Mouse (Mus musculus): ENCODE results near the gene Oas3. TPM values are rescaled to one million over a fixed set of nuclear protein-coding genes. Genes with fewer than 3 reads are reported as not detected.

The Oas3 gene
- polyA plus RNA-seq, 1 experiment from 2014 or later: 0.47 TPM

DNA sequence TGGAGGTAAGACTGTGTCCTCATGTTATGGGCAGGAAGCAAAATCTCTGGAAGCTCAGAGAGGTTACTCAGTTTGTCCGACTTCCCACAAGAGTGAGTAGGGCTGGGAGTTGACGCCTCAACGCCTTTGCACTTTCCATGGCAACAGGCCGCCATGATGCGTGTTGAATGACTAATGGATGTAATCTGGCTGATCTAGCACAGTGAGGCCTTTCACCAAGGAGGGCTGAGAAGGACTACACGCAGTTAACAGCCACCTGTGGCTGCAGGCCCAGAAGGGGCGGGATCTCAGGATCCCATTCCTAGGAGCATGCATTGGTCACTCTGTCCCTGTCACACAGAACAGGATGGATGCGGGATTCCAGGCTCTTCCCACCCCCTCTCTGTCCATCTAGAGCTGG lies 64.7 kb downstream of the Oas3 start:
- Histone ChIP-seq H3K36me3 (no peaks in the 10 kb centered on the region), H3K4me2 (replicated peaks) (no peak overlapping the region), H3K4me1 (peaks cover 26% of the 10 kb centered on the region), H3K27ac (no peak overlapping the region), H3K9me3 (no peaks in the 10 kb centered on the region), H3K4me3 (no peak overlapping the region), H3K27me3 (replicated peaks) (peaks cover 74% of the 10 kb centered on the region), H3K9ac (no peak overlapping the region)
- 57% methylated on average over 8 of the region's 8 CpGs for WGBS
- ATAC-seq (ENCODE audit: low FRiP score, low read depth): no peak

DNA sequence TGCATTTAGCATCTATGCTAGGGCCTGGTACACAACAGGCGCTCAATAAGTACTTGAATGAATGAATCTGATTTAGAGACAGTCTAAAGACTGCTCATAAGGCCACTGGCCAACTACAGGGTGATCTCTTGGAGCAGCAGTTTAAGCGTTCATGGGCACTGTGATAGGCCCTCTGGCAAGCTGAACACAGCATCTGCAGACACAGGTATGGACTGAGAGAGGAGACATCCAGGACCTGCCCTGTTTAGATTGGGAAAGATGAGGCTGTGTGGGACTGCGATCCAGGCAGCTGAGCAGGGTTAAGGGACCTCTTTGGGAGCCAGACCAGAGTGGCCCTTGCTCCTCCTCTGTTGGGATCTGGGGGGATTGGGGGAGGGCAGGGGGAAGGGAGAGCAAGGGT lies 65.6 kb downstream of the Oas3 start, which contains the start of gene Dtx1:
Gene Dtx1, minus strand, starts transcription at position 101 of the 400 bp plus-strand sequence.
- Histone ChIP-seq H3K36me3 (no peaks in the 10 kb centered on the region), H3K4me3 (peak within 1 kb of the TSS; percentile 57), H3K9me3 (no peaks in the 10 kb centered on the region), H3K27me3 (replicated peaks) (peaks cover 78% of the 10 kb centered on the region), H3K4me2 (replicated peaks) (peak within 1 kb of the TSS; percentile 80), H3K4me1 (peaks cover 26% of the 10 kb centered on the region), H3K27ac (peak within 1 kb of the TSS; percentile 39), H3K9ac (peak within 1 kb of the TSS; percentile 80)
- WGBS: 32% methylated on average over 3 of the region's 3 CpGs
- ATAC-seq (ENCODE audit: low FRiP score, low read depth): no peak

DNA sequence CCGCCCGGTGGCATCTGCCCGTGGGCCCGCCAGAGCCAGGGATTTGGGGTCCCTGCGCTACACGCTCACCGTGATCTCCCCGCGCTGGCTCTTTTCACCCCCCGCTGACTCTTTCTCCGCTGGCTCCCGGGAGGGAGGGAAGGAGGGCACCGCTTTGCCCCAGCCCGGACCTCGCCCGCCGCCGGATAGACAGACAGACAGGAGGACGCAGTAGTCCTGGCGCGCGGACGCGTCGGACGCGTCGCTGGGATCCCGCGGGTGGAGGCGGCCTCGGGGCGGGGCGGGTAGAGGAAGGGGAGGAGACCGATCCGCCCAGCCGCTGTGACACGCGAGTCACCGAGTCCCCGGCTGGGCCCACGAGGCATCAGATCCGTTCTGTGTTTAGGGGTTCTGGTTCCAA lies 66.0 kb downstream of the Oas3 start:
- Histone ChIP-seq H3K9me3 (no peaks in the 10 kb centered on the region), H3K9ac (peak overlapping the region; percentile 80), H3K27ac (peak overlapping the region; percentile 39; the same call in 1 of the 2 replicates), H3K4me3 (peak overlapping the region; percentile 57), H3K4me2 (replicated peaks) (peak overlapping the region; percentile 80), H3K27me3 (replicated peaks) (peaks cover 78% of the 10 kb centered on the region), H3K4me1 (peaks cover 30% of the 10 kb centered on the region), H3K36me3 (no peaks in the 10 kb centered on the region)
- no peak for ATAC-seq (ENCODE audit: low FRiP score, low read depth)
- 2% methylated on average over 43 of the region's 43 CpGs for WGBS

DNA sequence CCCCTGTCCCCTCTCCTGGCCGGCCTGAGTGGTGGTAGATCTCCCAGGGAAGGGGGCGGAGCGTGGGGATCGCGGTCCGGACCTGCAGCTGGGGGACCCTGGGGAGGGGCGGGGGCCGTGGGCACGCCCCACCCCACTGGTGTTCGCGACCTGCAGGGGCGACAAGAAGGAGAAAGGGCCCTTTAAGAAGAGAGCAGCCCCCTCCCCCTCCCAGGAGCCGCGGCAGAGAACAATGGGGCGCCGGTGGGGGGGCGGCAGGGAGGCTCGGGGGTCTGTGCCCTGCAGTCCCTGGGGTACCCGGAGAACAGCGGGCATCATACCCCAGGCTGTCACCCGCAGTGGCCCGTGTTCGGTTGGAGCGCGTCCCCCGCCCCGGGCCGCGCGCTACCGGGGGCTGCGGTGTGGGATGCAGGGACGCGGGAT lies 66.6 kb downstream of the Oas3 start:
- Histone ChIP-seq H3K4me3 (peak overlapping the region; percentile 57), H3K9me3 (no peaks in the 10 kb centered on the region), H3K36me3 (no peaks in the 10 kb centered on the region), H3K4me2 (replicated peaks) (peak overlapping the region; percentile 80), H3K27ac (peak overlapping the region; percentile 39), H3K9ac (peak overlapping the region; percentile 80), H3K27me3 (replicated peaks) (peaks cover 78% of the 10 kb centered on the region), H3K4me1 (peaks cover 32% of the 10 kb centered on the region)
- WGBS: under 1% methylated on average over 34 of the region's 34 CpGs
- 0 out of 2 replicates have a peak, but pooled peaks have one; percentile 23 for ATAC-seq (ENCODE audit: low FRiP score, low read depth)

DNA sequence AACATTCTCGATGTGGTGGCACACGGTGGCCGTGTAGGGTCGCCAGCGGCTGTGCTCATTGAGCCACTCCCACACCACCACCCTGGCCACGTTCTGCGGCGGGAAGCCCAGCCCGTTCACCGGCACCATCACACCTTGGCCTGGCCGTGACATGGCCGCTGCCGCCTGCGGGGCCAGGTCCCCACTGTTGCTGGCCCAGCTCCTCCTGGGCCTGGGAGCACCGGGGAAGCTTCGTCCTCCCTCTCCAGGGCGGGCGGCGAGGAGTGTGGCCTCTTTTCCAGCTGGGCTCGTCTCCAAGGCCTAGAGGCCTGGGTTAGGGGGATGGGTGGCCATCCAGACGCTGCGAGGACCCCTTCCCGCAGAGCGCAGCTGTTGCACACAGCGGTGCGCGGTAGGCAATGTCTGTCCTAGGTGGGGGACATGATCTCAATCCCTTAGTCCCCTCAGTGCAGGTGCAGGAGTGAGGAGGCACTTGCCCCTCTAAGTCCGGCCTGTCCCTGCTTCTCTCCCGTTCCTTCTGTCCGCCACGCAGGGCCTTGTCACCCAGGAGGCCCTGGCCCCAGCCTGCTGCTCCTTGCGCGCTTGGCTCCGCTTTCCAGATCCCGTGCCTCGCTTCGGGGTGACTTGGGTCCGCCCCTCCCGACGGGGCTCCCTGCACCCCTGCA lies 67.2 kb downstream of the Oas3 start:
- Histone ChIP-seq H3K4me2 (replicated peaks) (peak overlapping the region; percentile 80), H3K27me3 (replicated peaks) (peaks cover 73% of the 10 kb centered on the region), H3K9me3 (no peaks in the 10 kb centered on the region), H3K4me1 (peaks cover 32% of the 10 kb centered on the region), H3K36me3 (no peaks in the 10 kb centered on the region), H3K9ac (peak overlapping the region; percentile 80), H3K4me3 (peak overlapping the region; percentile 57), H3K27ac (peak overlapping the region; percentile 39; the same call in 1 of the 2 replicates)
- peak; percentile 34; the same call in 1 of the 2 replicates for ATAC-seq (ENCODE audit: low FRiP score, low read depth)
- 3% methylated on average over 40 of the region's 40 CpGs for WGBS

DNA sequence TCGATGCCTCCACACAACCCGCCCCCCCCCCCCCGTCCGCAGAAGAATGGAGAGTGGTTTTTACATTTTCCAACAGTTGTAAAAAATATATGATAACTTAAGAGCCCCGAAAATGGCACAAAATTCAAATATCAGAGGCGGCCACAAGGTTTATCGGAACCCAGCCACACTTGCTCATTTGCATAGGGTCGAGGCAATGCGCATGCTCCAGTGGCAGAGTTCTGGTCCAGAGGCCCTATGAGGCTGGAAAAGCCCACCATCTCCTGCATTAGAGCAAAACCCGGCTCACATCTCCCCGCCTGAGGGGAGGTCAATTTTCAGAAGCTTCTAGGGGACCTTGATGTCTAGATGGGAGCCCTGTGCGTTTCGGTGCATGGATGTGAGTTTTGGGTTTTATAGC lies 70.5 kb downstream of the Oas3 start:
- Histone ChIP-seq H3K27ac (no peak overlapping the region), H3K9me3 (no peaks in the 10 kb centered on the region), H3K4me2 (replicated peaks) (peak overlapping the region; percentile 52), H3K4me1 (peaks cover 42% of the 10 kb centered on the region), H3K9ac (peak overlapping the region; percentile 26; the same call in 1 of the 2 replicates), H3K36me3 (no peaks in the 10 kb centered on the region), H3K4me3 (no peak overlapping the region), H3K27me3 (replicated peaks) (peaks cover 56% of the 10 kb centered on the region)
- WGBS: 33% methylated on average over 13 of the region's 13 CpGs
- no peak for ATAC-seq (ENCODE audit: low FRiP score, low read depth)

DNA sequence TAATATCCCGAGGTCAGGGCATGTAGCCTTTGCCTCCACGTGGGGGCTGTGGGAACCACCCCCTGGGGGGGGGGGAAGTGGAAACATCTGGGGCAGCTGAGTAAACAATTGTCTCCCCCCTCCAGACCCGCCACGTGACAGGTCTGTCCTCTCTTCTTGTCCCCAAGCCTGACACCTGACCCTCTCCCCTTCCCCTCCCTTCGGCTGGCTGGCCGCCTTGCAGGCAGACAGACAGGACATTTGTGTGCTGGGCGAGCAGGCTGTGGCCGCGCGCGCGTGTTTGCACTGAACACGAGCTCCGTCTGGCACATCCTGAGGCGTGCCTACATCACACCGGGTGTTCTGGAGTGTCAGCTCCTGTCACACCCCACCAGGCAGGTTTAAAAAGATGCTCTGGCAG lies 70.9 kb downstream of the Oas3 start:
- Histone ChIP-seq H3K9me3 (no peaks in the 10 kb centered on the region), H3K27me3 (replicated peaks) (peaks cover 52% of the 10 kb centered on the region), H3K4me3 (no peak overlapping the region), H3K4me1 (peaks cover 42% of the 10 kb centered on the region), H3K4me2 (replicated peaks) (peak overlapping the region; percentile 52), H3K27ac (no peak overlapping the region), H3K9ac (peak overlapping the region; percentile 26; the same call in 1 of the 2 replicates), H3K36me3 (no peaks in the 10 kb centered on the region)
- WGBS: 4% methylated on average over 16 of the region's 16 CpGs
- ATAC-seq (ENCODE audit: low FRiP score, low read depth): no peak

DNA sequence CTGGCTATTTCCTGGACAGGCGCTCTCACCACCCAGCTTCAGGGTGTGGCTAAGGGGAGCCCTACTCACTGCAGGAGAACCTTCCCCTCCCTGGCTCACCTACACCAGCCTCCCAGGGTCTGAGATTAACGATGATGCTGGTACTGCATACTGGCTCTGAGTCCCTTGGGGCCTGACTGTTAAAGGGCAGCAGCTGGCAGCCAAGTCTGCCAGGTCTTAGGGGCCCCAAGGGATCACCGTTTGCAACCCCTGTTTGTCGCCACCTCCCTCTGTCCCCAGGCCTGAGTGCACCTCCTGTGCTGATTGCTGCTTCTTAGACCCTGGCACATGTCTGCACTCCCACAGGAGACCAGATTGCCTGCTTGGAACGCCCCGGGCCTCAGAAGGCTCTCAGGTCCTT lies 73.0 kb downstream of the Oas3 start:
- ATAC-seq (ENCODE audit: low FRiP score, low read depth): no peak
- Histone ChIP-seq H3K27me3 (replicated peaks) (peaks cover 34% of the 10 kb centered on the region), H3K27ac (no peak overlapping the region), H3K4me1 (peaks cover 33% of the 10 kb centered on the region; the same call in 1 of the 2 replicates), H3K4me2 (replicated peaks) (no peak overlapping the region), H3K4me3 (no peak overlapping the region), H3K9ac (0 out of 2 replicates have a peak overlapping the region, but pooled peaks have one; percentile 9), H3K36me3 (no peaks in the 10 kb centered on the region), H3K9me3 (no peaks in the 10 kb centered on the region)
- 47% methylated on average over 6 of the region's 6 CpGs for WGBS

DNA sequence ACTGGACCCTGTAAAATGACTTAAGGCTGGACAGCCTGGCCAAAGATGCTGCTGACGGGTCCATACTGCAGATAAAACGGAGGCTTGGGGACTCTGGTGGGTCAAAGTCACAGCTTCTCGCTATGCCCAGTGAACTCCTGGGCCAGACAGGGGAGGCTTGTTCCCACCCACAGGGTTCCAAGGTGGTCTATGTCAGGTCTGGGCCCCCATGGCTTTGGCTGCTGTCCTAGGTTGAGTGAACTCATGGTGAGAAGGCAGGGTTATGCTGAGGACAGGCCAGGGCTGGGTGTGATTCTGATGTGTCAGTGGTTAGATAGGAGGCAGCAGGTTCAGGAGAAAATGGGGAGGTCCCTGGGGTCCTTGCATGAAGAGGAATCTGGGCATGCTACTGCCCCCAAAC lies 73.8 kb downstream of the Oas3 start:
- Histone ChIP-seq H3K27ac (no peak overlapping the region), H3K9ac (no peak overlapping the region), H3K4me1 (peaks cover 35% of the 10 kb centered on the region), H3K9me3 (no peaks in the 10 kb centered on the region), H3K27me3 (replicated peaks) (peaks cover 27% of the 10 kb centered on the region), H3K36me3 (no peaks in the 10 kb centered on the region), H3K4me2 (replicated peaks) (no peak overlapping the region), H3K4me3 (no peak overlapping the region)
- 86% methylated on average over 3 of the region's 3 CpGs for WGBS
- ATAC-seq (ENCODE audit: low FRiP score, low read depth): no peak

Other genes with a start within 250 kb of the Oas3 start
- gene Tpcn1, start 189.0 kb downstream of the Oas3 start, polyA plus RNA-seq (2016; fragmentation: Nextera tagmentation; extraction: Ambion mirVana): 19.4 and 21.7 TPM in 2 replicates
- 0.70 and 0.93 TPM in 2 replicates for gene Iqcd, start 188.6 kb downstream of the Oas3 start, polyA plus RNA-seq (2016; fragmentation: Nextera tagmentation; extraction: Ambion mirVana)
- gene Rita1, start 165.1 kb downstream of the Oas3 start, polyA plus RNA-seq (2016; fragmentation: Nextera tagmentation; extraction: Ambion mirVana): 19.1 and 20.1 TPM in 2 replicates
- 57.8 and 58.3 TPM in 2 replicates for gene Ddx54, start 164.9 kb downstream of the Oas3 start, polyA plus RNA-seq (2016; fragmentation: Nextera tagmentation; extraction: Ambion mirVana)
- gene Cfap73, start 143.4 kb downstream of the Oas3 start, polyA plus RNA-seq (2016; fragmentation: Nextera tagmentation; extraction: Ambion mirVana): not detected in 2 replicates
- gene Rasal1, start 128.8 kb downstream of the Oas3 start, polyA plus RNA-seq (2016; fragmentation: Nextera tagmentation; extraction: Ambion mirVana): 0.15 and 0.33 TPM in 2 replicates
- gene Dtx1, start 65.7 kb downstream of the Oas3 start, polyA plus RNA-seq (2016; fragmentation: Nextera tagmentation; extraction: Ambion mirVana): 27.0 and 29.1 TPM in 2 replicates
- gene Oas2, start 27.8 kb downstream of the Oas3 start, polyA plus RNA-seq (2016; fragmentation: Nextera tagmentation; extraction: Ambion mirVana): 0.09 and 0.19 TPM in 2 replicates
- gene Oas1e, start 17.9 kb upstream of the Oas3 start, polyA plus RNA-seq (2016; fragmentation: Nextera tagmentation; extraction: Ambion mirVana): 0.24 TPM in 1 of 2 replicates, not detected in the other
- gene Oas1c, start 34.9 kb upstream of the Oas3 start, polyA plus RNA-seq (2016; fragmentation: Nextera tagmentation; extraction: Ambion mirVana): 0.33 and 0.58 TPM in 2 replicates
- gene Oas1f, start 69.7 kb upstream of the Oas3 start, polyA plus RNA-seq (2016; fragmentation: Nextera tagmentation; extraction: Ambion mirVana): not detected in 2 replicates
- not detected in 2 replicates for gene Oas1h, start 83.8 kb upstream of the Oas3 start, polyA plus RNA-seq (2016; fragmentation: Nextera tagmentation; extraction: Ambion mirVana)
- gene Oas1g, start 110.0 kb upstream of the Oas3 start, polyA plus RNA-seq (2016; fragmentation: Nextera tagmentation; extraction: Ambion mirVana): 0.10 and 0.24 TPM in 2 replicates
- gene Oas1a, start 129.9 kb upstream of the Oas3 start, polyA plus RNA-seq (2016; fragmentation: Nextera tagmentation; extraction: Ambion mirVana): 0.47 and 0.79 TPM in 2 replicates
- gene Oas1d, start 136.9 kb upstream of the Oas3 start, polyA plus RNA-seq (2016; fragmentation: Nextera tagmentation; extraction: Ambion mirVana): not detected in 2 replicates
- 3.7 and 4.4 TPM in 2 replicates for gene Rph3a, start 232.4 kb upstream of the Oas3 start, polyA plus RNA-seq (2016; fragmentation: Nextera tagmentation; extraction: Ambion mirVana)

Measured in neural tube, embryonic 12.5 days (tissue).